Mouse (Mus musculus) thymus, postnatal 36 days (tissue): ENCODE data around the gene Nedd9.

Source experiments
- DNase-seq, 2 experiments: peaks; one replicate each; pipeline ENCODE4 v3.0.0; 2022; ENCODE audit warnings: mixed read lengths in 2 of 2

Nedd9 gene

DNA sequence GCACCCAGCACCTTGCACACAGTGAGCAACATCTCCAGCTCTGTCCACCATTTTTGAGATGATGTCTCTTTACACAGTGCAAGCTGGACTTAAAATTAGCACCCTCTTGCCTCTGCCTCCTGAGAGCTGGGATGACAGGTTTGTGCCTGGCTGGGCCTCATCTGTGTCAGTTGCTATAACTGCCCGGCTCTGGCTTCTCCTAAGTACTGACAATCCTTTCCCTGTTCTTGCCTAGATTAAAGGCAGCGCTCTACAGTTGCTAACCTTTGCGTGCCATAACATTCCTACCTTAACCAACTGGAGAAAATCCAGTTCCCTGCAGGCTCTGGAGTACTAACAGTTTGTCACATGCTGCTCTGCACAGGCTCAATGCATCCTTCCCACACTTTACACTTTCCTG, 77.9 kb downstream of the Nedd9 start:
- DNase-seq, result no peak

GRCm38 (mm10) chr13:41408374-41408952, 78.7 kb downstream of the Nedd9 start:
- DNase-seq, result no peak

GRCm38 (mm10) chr13:41405009-41405408, 82.2 kb downstream of the Nedd9 start:
- no peak for DNase-seq

GRCm38 (mm10) chr13:41403838-41404237, 83.3 kb downstream of the Nedd9 start:
- DNase-seq, result no peak

DNA sequence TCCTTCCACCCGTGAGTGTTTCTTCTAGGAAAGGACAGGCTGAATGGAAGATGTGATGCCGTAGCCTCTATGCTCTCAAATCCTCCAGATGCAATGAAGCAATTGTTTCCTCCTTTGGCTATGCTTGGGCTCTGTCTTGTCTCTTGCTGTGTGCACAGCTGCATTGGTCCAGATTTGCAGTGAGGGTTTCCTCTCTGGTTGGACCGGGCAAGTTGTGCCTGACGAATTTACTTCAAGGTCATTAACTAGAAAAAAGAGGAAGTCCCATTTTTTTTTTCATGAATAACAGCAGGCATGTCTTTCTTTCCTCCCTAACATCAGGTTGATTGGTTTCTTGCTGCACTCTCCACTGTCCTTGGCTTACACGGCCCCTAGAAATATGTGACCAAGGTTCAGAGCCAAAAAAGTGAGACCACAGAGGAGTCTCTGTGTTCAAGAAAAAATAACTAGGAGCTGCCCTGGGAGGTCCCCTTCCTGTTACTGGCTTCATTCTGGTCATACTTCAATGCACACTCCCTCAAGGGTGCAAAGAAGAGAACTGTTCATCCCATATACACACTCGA, 84.6 kb downstream of the Nedd9 start:
- no peak for DNase-seq

DNA sequence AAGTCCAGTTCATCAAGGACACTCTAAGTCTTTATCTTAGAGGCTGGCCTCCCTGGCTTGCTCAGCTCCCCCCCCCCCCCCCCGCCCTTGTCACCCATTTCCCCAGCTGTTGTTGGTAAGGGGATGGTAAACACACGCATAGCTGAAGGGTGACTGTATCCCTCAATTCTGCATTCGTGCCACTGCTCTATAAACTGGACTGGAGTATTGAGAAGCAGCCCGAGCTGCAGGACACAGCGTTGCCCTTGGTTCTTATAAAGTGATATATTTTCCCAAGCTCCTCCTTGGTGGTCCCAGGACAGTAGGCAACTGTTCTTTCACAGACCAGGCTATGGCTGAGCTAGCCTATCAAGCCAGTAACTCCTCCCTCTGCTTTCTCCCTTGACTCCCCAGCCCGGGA, 85.4 kb downstream of the Nedd9 start:
- no peak for DNase-seq

DNA sequence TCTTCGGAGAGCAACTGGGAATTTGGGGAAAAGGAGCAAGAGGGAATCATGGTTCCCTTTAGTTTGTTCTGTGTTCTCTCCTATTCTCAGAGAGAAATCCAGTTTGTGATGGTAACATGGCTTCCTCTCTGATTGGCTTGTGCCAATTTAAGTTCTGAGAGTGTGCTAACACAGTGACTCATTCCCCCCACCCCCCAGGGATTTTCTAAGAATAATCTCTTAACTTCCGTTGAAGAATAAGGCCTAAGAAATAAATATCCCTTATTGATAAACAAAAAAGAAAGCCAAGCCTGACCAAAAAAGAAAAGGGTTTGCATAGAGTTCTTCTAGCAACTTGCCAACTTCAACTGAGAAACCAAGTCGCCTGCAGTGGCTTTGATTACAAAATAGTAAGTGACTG, 86.9 kb downstream of the Nedd9 start:
- no peak for DNase-seq

- DNase-seq, result no peak
Measured at GRCm38 (mm10) chr13:41392191-41392590, 95.0 kb downstream of the Nedd9 start.

DNA sequence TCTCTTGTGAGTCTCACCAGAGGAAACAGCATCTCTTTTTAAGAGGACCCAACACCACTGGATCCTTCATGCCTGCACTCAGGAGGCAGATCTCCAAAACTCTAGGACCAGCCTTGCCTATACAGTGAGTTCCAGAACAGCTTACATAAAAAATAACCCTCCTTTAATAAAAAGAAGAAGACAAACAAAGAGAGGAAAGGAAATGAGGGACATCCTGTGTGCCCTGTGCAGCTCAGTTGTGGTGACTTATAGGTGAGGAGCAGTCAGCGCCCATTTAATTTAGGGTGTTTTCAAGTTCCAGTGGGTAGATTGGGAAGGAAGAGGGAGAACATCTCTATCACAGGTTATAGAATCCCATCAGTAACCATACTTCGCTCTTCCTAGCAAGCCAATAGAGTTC, 96.5 kb downstream of the Nedd9 start:
- no peak for DNase-seq

DNA sequence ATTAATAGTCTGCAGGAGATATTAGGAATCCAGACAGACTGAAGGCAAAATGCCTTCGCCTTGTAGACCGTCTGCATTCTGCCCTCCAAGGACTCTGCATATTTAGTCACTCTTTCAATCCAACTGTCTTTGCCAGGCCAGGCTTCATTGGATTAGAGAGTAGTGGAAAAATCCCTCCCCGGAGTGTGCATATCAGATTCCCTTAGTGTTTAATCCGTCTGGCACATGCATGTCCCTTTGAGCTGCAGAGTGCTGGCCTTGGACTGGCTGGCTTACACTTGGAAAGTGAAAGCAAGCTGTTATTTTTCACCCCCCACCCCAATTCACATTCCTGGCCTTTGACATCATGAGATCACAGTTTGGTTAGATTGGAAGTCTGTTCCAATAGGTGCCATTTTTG, 100.6 kb downstream of the Nedd9 start:
- no peak for DNase-seq

GRCm38 (mm10) chr13:41384896-41385295, 102.3 kb downstream of the Nedd9 start:
- no peak for DNase-seq

GRCm38 (mm10) chr13:41382635-41383034, 104.5 kb downstream of the Nedd9 start:
- DNase-seq, result no peak

DNA sequence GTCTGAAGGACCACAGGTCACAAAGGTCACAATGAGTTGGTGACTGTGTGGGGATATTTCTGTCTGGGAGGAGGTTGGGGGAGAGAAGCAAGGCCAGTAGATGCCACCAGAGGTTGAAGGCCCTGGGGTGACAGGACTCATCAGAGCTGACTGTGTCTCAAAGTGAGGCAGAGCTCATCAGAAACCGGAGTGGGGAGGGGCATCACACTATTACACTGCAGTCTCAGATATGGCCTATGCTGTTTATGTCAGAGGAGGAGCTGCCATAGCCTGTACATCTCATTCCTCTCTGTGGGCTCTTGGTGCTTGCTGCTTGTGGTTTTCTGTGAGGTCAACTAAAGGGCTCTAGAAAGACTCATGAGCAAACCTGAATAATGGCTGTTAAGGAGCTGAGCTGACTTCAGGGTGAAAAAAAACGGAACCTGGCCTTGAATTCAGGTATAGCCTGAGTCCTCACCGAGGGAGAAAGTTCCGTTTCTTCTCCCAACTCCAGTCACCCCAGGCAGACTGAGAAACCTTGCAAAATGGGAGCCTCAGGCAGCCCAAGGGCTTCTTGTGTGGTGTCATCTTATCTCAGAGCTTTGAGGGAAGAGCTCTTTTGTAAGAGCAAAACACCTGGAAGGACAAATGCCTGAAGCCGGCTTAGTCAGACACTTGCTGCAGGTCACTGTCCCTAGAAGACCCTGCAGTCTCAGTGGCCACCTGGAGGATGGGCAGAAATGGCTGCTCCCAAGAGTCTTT, 105.2 kb downstream of the Nedd9 start:
- peak; percentile 16 to 26 for DNase-seq

- peak; percentile 16 to 55 for DNase-seq
Measured at GRCm38 (mm10) chr13:41381041-41381805, 105.9 kb downstream of the Nedd9 start.

GRCm38 (mm10) chr13:41379951-41380465, 107.2 kb downstream of the Nedd9 start:
- no peak for DNase-seq

- DNase-seq, result no peak
Measured at GRCm38 (mm10) chr13:41378462-41378861, 108.7 kb downstream of the Nedd9 start.

GRCm38 (mm10) chr13:41377856-41378255, 109.3 kb downstream of the Nedd9 start:
- no peak for DNase-seq

- no peak for DNase-seq
Measured at GRCm38 (mm10) chr13:41377011-41377431, 110.1 kb downstream of the Nedd9 start.

DNA sequence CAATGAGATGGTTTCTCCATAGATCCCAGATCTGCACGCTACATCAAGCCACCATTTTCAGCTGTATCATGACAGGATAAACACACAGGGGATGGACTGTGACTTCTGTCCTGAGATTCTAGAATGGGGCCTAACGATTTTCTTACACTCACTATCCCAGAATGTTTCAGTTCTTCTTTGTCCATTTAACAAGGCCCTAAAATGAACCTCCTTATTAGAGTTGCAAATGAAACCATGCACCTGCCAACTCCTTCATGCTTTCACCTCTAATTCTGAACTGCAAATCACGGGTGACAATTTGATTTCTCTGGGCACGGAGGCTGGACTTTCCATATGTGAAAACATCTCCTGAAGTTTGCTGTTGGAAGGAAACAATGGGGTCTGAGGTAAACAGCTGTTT, 111.1 kb downstream of the Nedd9 start:
- DNase-seq, result no peak

DNA sequence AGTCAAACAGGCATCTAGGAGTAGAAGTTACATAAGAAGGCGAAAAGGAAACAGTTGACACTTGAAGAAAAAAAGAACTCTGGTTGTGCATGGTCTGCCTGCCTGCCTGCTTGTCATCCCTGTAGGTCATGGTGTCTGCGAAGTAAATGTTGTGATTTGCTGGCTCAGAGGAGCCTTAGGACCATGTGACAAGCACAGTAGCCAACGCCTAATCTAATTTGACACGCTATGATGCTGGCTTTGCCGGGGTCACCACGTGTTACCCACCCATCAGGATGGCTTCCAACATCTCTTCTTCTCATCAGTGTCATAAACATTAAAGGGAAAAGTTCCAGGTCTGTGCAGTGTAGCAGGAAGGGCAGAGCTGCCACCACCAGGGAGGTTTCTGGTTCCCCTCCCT, 111.5 kb downstream of the Nedd9 start:
- DNase-seq, result no peak

DNA sequence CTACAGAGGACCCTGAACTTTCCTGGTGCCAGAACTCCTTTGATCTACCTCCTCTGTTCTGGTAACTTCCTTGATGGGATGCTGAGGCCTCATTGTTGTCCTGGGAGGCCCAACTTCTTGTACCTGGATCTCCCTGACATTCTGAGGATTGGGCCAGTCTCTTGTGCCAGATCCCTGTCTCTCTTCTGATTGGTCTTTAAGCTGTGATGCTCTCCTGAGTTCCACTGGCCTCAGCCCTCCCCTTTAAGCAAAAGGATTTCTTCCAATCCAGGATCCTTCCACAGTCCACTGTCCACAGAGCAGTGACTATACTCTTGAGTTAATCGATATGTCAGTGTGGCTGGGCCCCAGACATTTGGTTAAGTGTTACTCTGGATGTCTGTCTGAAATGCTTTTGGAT, 112.3 kb downstream of the Nedd9 start:
- no peak for DNase-seq

- DNase-seq, result peak; percentile 64
Measured at GRCm38 (mm10) chr13:41372555-41373460, 114.4 kb downstream of the Nedd9 start.
